In genomic region chr3:97214439-97214838, GRCm38 (mm10) we compare ENCODE assay signal across 11 mouse cellular contexts. TPM values are rescaled to one million over a fixed set of nuclear protein-coding genes. Genes with fewer than 3 reads are reported as not detected.
A peak's percentile ranks its signal among the peaks of the same experiment; 100 is the strongest.
DNase-seq lines count a peak whose midpoint lies in the region; ATAC-seq and TF ChIP-seq lines count a peak whose summit lies in the region.
"Had no signal": no experiment of that assay in that cellular context is flagged by ENCODE, and none has a peak within 500 bp of the region (broad histone marks: within the 10 kb centered on the region; RNA-seq: fewer than 3 reads in every experiment).

No protein-coding gene starts in this region.

- ATAC-seq in forebrain, embryonic 15.5 days (replicated peaks), result no peak
- no peak for ATAC-seq in lung, embryonic 14.5 days (ENCODE audit: insufficient read depth)
- peak; percentile 53; the same call in 1 of the 2 replicates for ATAC-seq in heart, postnatal 0 days (ENCODE audit: insufficient read depth, low read depth)
- no peak for ATAC-seq in liver, embryonic 11.5 days (replicated peaks; ENCODE audit: low FRiP score)
- ATAC-seq in CD4-positive, CD25-positive, alpha-beta regulatory T cell, adult 4 months, result no peak

- H3K4me1 ChIP-seq in forebrain, embryonic 15.5 days, result peaks cover 10% of the 10 kb centered on the region; the same call in 1 of the 2 replicates
- no peaks in the 10 kb centered on the region for H3K4me1 ChIP-seq in forebrain, embryonic 10.5 days
- H3K4me1 ChIP-seq in lung, embryonic 14.5 days (ENCODE audit: insufficient read depth), result no peaks in the 10 kb centered on the region
- peaks cover 7% of the 10 kb centered on the region for H3K4me1 ChIP-seq in heart, postnatal 0 days (ENCODE audit: control insufficient read depth, insufficient read depth)
- H3K4me1 ChIP-seq in liver, embryonic 11.5 days (replicated peaks; ENCODE audit: control insufficient read depth, insufficient read depth, low read length), result no peaks in the 10 kb centered on the region

- no peaks in the 10 kb centered on the region for H3K9me3 ChIP-seq in forebrain, embryonic 15.5 days
- no peaks in the 10 kb centered on the region for H3K9me3 ChIP-seq in forebrain, embryonic 10.5 days
- H3K9me3 ChIP-seq in lung, embryonic 14.5 days (ENCODE audit: low read depth, low read length), result no peaks in the 10 kb centered on the region
- no peaks in the 10 kb centered on the region for H3K9me3 ChIP-seq in heart, postnatal 0 days (replicated peaks; ENCODE audit: control insufficient read depth, low read length)
- H3K9me3 ChIP-seq in liver, embryonic 11.5 days (ENCODE audit: control insufficient read depth, low read length), result no peaks in the 10 kb centered on the region
- H3K9me3 ChIP-seq: limb, embryonic 13.5 days had no signal

- 0 out of 2 replicates have a peak overlapping the region, but pooled peaks have one; percentile 31 for H3K27ac ChIP-seq in forebrain, embryonic 15.5 days (replicated peaks)
- no peak overlapping the region for H3K27ac ChIP-seq in forebrain, embryonic 10.5 days
- no peak overlapping the region for H3K27ac ChIP-seq in lung, embryonic 14.5 days (ENCODE audit: low read depth)
- H3K27ac ChIP-seq in heart, postnatal 0 days (ENCODE audit: low read depth), result peak overlapping the region; percentile 20; the same call in 1 of the 2 replicates
- H3K27ac ChIP-seq in liver, embryonic 11.5 days (ENCODE audit: low read depth, low read length), result no peak overlapping the region
- H3K27ac ChIP-seq: limb, embryonic 13.5 days had no signal

- H3K9ac ChIP-seq in forebrain, embryonic 15.5 days (replicated peaks), result no peak overlapping the region
- no peak overlapping the region for H3K9ac ChIP-seq in lung, embryonic 14.5 days
- no peak overlapping the region; the same call in 1 of the 2 replicates for H3K9ac ChIP-seq in heart, postnatal 0 days (replicated peaks; ENCODE audit: low read depth, low read length)
- H3K9ac ChIP-seq in liver, embryonic 11.5 days (ENCODE audit: low read depth, low read length), result no peak overlapping the region
- H3K9ac ChIP-seq: limb, embryonic 13.5 days had no signal

- peaks cover 84% of the 10 kb centered on the region for H3K36me3 ChIP-seq in forebrain, embryonic 15.5 days
- H3K36me3 ChIP-seq in forebrain, embryonic 10.5 days (replicated peaks), result peaks cover 99% of the 10 kb centered on the region
- H3K36me3 ChIP-seq in lung, embryonic 14.5 days (ENCODE audit: insufficient read depth), result peaks cover 88% of the 10 kb centered on the region
- H3K36me3 ChIP-seq in heart, postnatal 0 days (replicated peaks; ENCODE audit: control insufficient read depth, insufficient read depth, low read length), result peaks cover 87% of the 10 kb centered on the region
- H3K36me3 ChIP-seq in liver, embryonic 11.5 days (ENCODE audit: control insufficient read depth, insufficient read depth, low read length), result peaks cover 24% of the 10 kb centered on the region; the same call in 1 of the 2 replicates

- DNase-seq in forebrain, embryonic 10.5 days (ENCODE audit: extremely low spot score, low spot score), result no peak
- DNase-seq in lung, embryonic 14.5 days, result peak; percentile 61
- DNase-seq in lung, postnatal 25 days (ENCODE audit: low spot score), result no peak
- DNase-seq in NIH3T3 (ENCODE audit: low read depth), result peak; percentile 79
- DNase-seq in heart, postnatal 0 days (ENCODE audit: low spot score), result peak; percentile 72
- no peak for DNase-seq in liver, embryonic 11.5 days (ENCODE audit: low spot score)
- DNase-seq: kidney, postnatal 14 days; thymus, postnatal 25 days had no signal

- no peaks in the 10 kb centered on the region for H3K27me3 ChIP-seq in forebrain, embryonic 15.5 days
- no peaks in the 10 kb centered on the region for H3K27me3 ChIP-seq in forebrain, embryonic 10.5 days (ENCODE audit: poor library complexity, severe bottlenecking)
- H3K27me3 ChIP-seq in lung, embryonic 14.5 days (ENCODE audit: insufficient read depth, low read length), result no peaks in the 10 kb centered on the region
- no peaks in the 10 kb centered on the region for H3K27me3 ChIP-seq in heart, postnatal 0 days (ENCODE audit: control insufficient read depth, insufficient read depth, low read length)
- no peaks in the 10 kb centered on the region for H3K27me3 ChIP-seq in liver, embryonic 11.5 days (replicated peaks; ENCODE audit: control insufficient read depth, insufficient read depth, low read length)
- H3K27me3 ChIP-seq: limb, embryonic 13.5 days had no signal

- H3K4me3 ChIP-seq in forebrain, embryonic 15.5 days, result no peak overlapping the region
- no peak overlapping the region for H3K4me3 ChIP-seq in forebrain, embryonic 10.5 days
- H3K4me3 ChIP-seq in lung, embryonic 14.5 days (ENCODE audit: low read depth, low read length), result no peak overlapping the region
- no peak overlapping the region for H3K4me3 ChIP-seq in heart, postnatal 0 days (ENCODE audit: low read depth, low read length)
- H3K4me3 ChIP-seq in liver, embryonic 11.5 days (ENCODE audit: low read depth, low read length), result no peak overlapping the region
- H3K4me3 ChIP-seq: limb, embryonic 13.5 days had no signal

- WGBS in forebrain, embryonic 15.5 days, result 26% methylated on average over 1 of the region's 1 CpGs
- 92% methylated on average over 1 of the region's 1 CpGs for WGBS in forebrain, embryonic 10.5 days
- WGBS in lung, embryonic 14.5 days, result 44% methylated on average over 1 of the region's 1 CpGs
- 26% methylated on average over 1 of the region's 1 CpGs for WGBS in heart, postnatal 0 days
- 63% methylated on average over 1 of the region's 1 CpGs for WGBS in liver, embryonic 11.5 days

- TF ChIP-seq CTCF in lung, embryonic 14.5 days (IDR thresholded peaks at IDR 0.05; ENCODE audit: low read depth), result no peak
- TF ChIP-seq CTCF in heart, postnatal 0 days (IDR thresholded peaks at IDR 0.05; ENCODE audit: low read depth), result no peak

- TF ChIP-seq EP300 in heart, postnatal 0 days (IDR thresholded peaks at IDR 0.05; ENCODE audit: low read depth), result no peak

- H3K4me2 ChIP-seq in forebrain, embryonic 15.5 days (replicated peaks), result no peak overlapping the region
- no peak overlapping the region for H3K4me2 ChIP-seq in lung, embryonic 14.5 days
- H3K4me2 ChIP-seq in heart, postnatal 0 days (ENCODE audit: low read depth, low read length), result no peak overlapping the region
- no peak overlapping the region for H3K4me2 ChIP-seq in liver, embryonic 11.5 days
- H3K4me2 ChIP-seq: limb, embryonic 13.5 days had no signal

RNA-seq across cellular contexts. Expression of gene Acp6, which starts 55.9 kb away (rescaled TPM):
- polyA plus RNA-seq in forebrain, embryonic 15.5 days (2015; fragmentation: Nextera tagmentation; extraction: Ambion mirVana), result 25.1 and 26.6 TPM in 2 replicates
- polyA plus RNA-seq in forebrain, embryonic 10.5 days (2016; fragmentation: Nextera tagmentation; extraction: Ambion mirVana), result 35.9 and 39.0 TPM in 2 replicates
- polyA plus RNA-seq in lung, embryonic 14.5 days (2014; fragmentation: Nextera tagmentation; extraction: Ambion mirVana), result 37.6 and 44.0 TPM in 2 replicates
- total RNA-seq in heart, postnatal 0 days (2014; rRNA removed; ENCODE audit: low replicate concordance), result 29.4 and 57.5 TPM in 2 replicates
- 46.3 and 47.5 TPM in 2 replicates for polyA plus RNA-seq in heart, postnatal 0 days (2015; fragmentation: Nextera tagmentation; extraction: Ambion mirVana)
- polyA plus RNA-seq in liver, embryonic 11.5 days (2014; fragmentation: Nextera tagmentation; extraction: Ambion mirVana), result 41.1 and 41.4 TPM in 2 replicates
- polyA plus RNA-seq in CD4-positive, CD25-positive, alpha-beta regulatory T cell, adult 4 months (2017; shearing (Covaris generic)), result 10 to 100 TPM; 43.0 to 64.3 TPM

Comparison
In these comparisons a context has a peak if more than half of its experiments do, and no peak if none do; other contexts are left out.
1. H3K27ac ChIP-seq: peak in forebrain, embryonic 15.5 days (single experiment) and heart, postnatal 0 days (single experiment); none in forebrain, embryonic 10.5 days (single experiment), lung, embryonic 14.5 days (single experiment) and liver, embryonic 11.5 days (single experiment).
2. DNase-seq: peak in lung, embryonic 14.5 days (single experiment), NIH3T3 (single experiment) and heart, postnatal 0 days (single experiment); none in forebrain, embryonic 10.5 days (single experiment), lung, postnatal 25 days (single experiment) and liver, embryonic 11.5 days (single experiment).